Mouse (Mus musculus): ENCODE results near the gene Atrnl1.

Atrnl1 gene

GRCm38 (mm10) chr19:58065514-58065913 is 454.7 kb downstream of the Atrnl1 start:
- peak; percentile 8 for DNase-seq (ENCODE audit: extremely low read depth, low read depth)

- DNase-seq (ENCODE audit: extremely low read depth, low read depth), result no peak
These were observed 457.3 kb downstream of the Atrnl1 start for GRCm38 (mm10) chr19:58068114-58068513.

- DNase-seq (ENCODE audit: extremely low read depth, low read depth), result no peak
These were observed 458.1 kb downstream of the Atrnl1 start for GRCm38 (mm10) chr19:58068958-58069357.

- DNase-seq (ENCODE audit: extremely low read depth, low read depth), result no peak
These were observed 461.6 kb downstream of the Atrnl1 start for GRCm38 (mm10) chr19:58072404-58072803.

- DNase-seq (ENCODE audit: extremely low read depth, low read depth), result no peak
These were observed 462.0 kb downstream of the Atrnl1 start for GRCm38 (mm10) chr19:58072846-58073245.

GRCm38 (mm10) chr19:58075252-58075651 is 464.4 kb downstream of the Atrnl1 start:
- no peak for DNase-seq (ENCODE audit: extremely low read depth, low read depth)

GRCm38 (mm10) chr19:58076961-58077371 is 466.1 kb downstream of the Atrnl1 start:
- no peak for DNase-seq (ENCODE audit: extremely low read depth, low read depth)

- DNase-seq (ENCODE audit: extremely low read depth, low read depth), result no peak
These were observed 466.8 kb downstream of the Atrnl1 start for GRCm38 (mm10) chr19:58077529-58078070.

GRCm38 (mm10) chr19:58080168-58080567 is 469.3 kb downstream of the Atrnl1 start:
- no peak for DNase-seq (ENCODE audit: extremely low read depth, low read depth)

GRCm38 (mm10) chr19:58082751-58083150 is 471.9 kb downstream of the Atrnl1 start:
- DNase-seq (ENCODE audit: extremely low read depth, low read depth), result no peak

- no peak for DNase-seq (ENCODE audit: extremely low read depth, low read depth)
These were observed 474.0 kb downstream of the Atrnl1 start for GRCm38 (mm10) chr19:58084826-58085225.

GRCm38 (mm10) chr19:58086734-58087133 is 475.9 kb downstream of the Atrnl1 start:
- no peak for DNase-seq (ENCODE audit: extremely low read depth, low read depth)

- no peak for DNase-seq (ENCODE audit: extremely low read depth, low read depth)
These were observed 477.1 kb downstream of the Atrnl1 start for GRCm38 (mm10) chr19:58087901-58088300.

GRCm38 (mm10) chr19:58088433-58088832 is 477.6 kb downstream of the Atrnl1 start:
- DNase-seq (ENCODE audit: extremely low read depth, low read depth), result no peak

- no peak for DNase-seq (ENCODE audit: extremely low read depth, low read depth)
These were observed 481.1 kb downstream of the Atrnl1 start for GRCm38 (mm10) chr19:58091911-58092310.

GRCm38 (mm10) chr19:58094781-58095543 is 484.1 kb downstream of the Atrnl1 start:
- DNase-seq (ENCODE audit: extremely low read depth, low read depth), result no peak

- no peak for DNase-seq (ENCODE audit: extremely low read depth, low read depth)
These were observed 484.9 kb downstream of the Atrnl1 start for GRCm38 (mm10) chr19:58095776-58096175.

- DNase-seq (ENCODE audit: extremely low read depth, low read depth), result no peak
These were observed 486.4 kb downstream of the Atrnl1 start for GRCm38 (mm10) chr19:58097195-58097594.

GRCm38 (mm10) chr19:58099539-58099938 is 488.7 kb downstream of the Atrnl1 start:
- no peak for DNase-seq (ENCODE audit: extremely low read depth, low read depth)

- no peak for DNase-seq (ENCODE audit: extremely low read depth, low read depth)
These were observed 489.5 kb downstream of the Atrnl1 start for GRCm38 (mm10) chr19:58100381-58100780.

- DNase-seq (ENCODE audit: extremely low read depth, low read depth), result no peak
These were observed 493.7 kb downstream of the Atrnl1 start for GRCm38 (mm10) chr19:58104544-58104943.

GRCm38 (mm10) chr19:58107632-58108031 is 496.8 kb downstream of the Atrnl1 start:
- no peak for DNase-seq (ENCODE audit: extremely low read depth, low read depth)

GRCm38 (mm10) chr19:58110491-58110890 is 499.7 kb downstream of the Atrnl1 start:
- no peak for DNase-seq (ENCODE audit: extremely low read depth, low read depth)
